Mouse (Mus musculus) embryonic facial prominence, embryonic 10.5 days (tissue): ENCODE measurements around the gene Rplp2. TPM values are rescaled to one million over a fixed set of nuclear protein-coding genes. Genes with fewer than 3 reads are reported as not detected.

ENCODE experiments used
- DNase-seq: peaks from one replicate; pipeline ENCODE4 v3.0.0-alpha.2; 2017; ENCODE audit warnings: low spot score
- H3K27ac ChIP-seq: fragments of 300-500 bp; sonication (generic); replicated peaks from 2 replicates; pipeline ENCODE4 v1.5.1; 2016; ENCODE audit warnings: mild to moderate bottlenecking
- H3K27me3 ChIP-seq: fragments of 300-500 bp; sonication (generic); replicated peaks from 2 replicates; pipeline ENCODE4 v1.6.1; 2016; ENCODE audit warnings: low read depth, mild to moderate bottlenecking; ENCODE audit not compliant: poor library complexity, severe bottlenecking
- H3K36me3 ChIP-seq: fragments of 300-500 bp; sonication (generic); replicated peaks from 2 replicates; pipeline ENCODE4 v1.6.1; 2016; ENCODE audit warnings: mild to moderate bottlenecking, moderate library complexity
- H3K4me1 ChIP-seq: fragments of 300-500 bp; sonication (generic); 2 replicates; pipeline ENCODE4 v1.6.1; 2016
- H3K4me3 ChIP-seq: fragments of 300-500 bp; sonication (generic); 2 replicates; pipeline ENCODE4 v1.5.1; 2016; ENCODE audit warnings: mild to moderate bottlenecking, moderate library complexity
- H3K9me3 ChIP-seq: fragments of 300-500 bp; sonication (generic); 2 replicates; pipeline ENCODE4 v1.6.1; 2016; ENCODE audit warnings: mild to moderate bottlenecking
- WGBS: fragments of 180-500 bp; shearing (Covaris S2); methylation state at CpG from one replicate; pipeline ENCODE4 v1.1.7; 2016; 5-methylcytosine and 5-hydroxymethylcytosine counted together
- polyA plus RNA-seq: library from polyadenylated mRNA; unstranded; fragments of >200 nt; fragmentation: Nextera tagmentation; extraction: Ambion mirVana; gene quantifications from 2 replicates; pipeline ENCODE4 v1.2.1, GENCODE M21; 2016

Gene Rplp2
- polyA plus RNA-seq, 1 experiment from 2014 or later: 1,198 TPM

- peak; percentile 93 for DNase-seq
- Histone ChIP-seq H3K4me3 (peak within 1 kb of the TSS; percentile 76), H3K27ac (peak within 1 kb of the TSS; percentile 92), H3K27me3 (peaks cover 47% of the 10 kb centered on the region), H3K4me1 (peaks cover 66% of the 10 kb centered on the region), H3K36me3 (peaks cover 34% of the 10 kb centered on the region), H3K9me3 (no peaks in the 10 kb centered on the region)
- WGBS: under 1% methylated on average over 52 of the region's 52 CpGs
Measured at GRCm38 (mm10) chr7:141467230-141468030, 20.3 kb downstream of the Rplp2 start, which contains the start of gene Cd151. TSS of gene Cd151 (plus strand) at chr7:141467392.

GRCm38 (mm10) chr7:141468164-141468521 lies 21.0 kb downstream of the Rplp2 start:
- H3K36me3 ChIP-seq: peaks cover 40% of the 10 kb centered on the region
- H3K4me1 ChIP-seq: peaks cover 63% of the 10 kb centered on the region
- peak; percentile 35 for DNase-seq
- H3K27me3 ChIP-seq: peaks cover 39% of the 10 kb centered on the region
- peak overlapping the region; percentile 92 for H3K27ac ChIP-seq
- WGBS: 19% methylated on average over 5 of the region's 5 CpGs
- H3K9me3 ChIP-seq: no peaks in the 10 kb centered on the region
- peak overlapping the region; percentile 76 for H3K4me3 ChIP-seq

- Histone ChIP-seq H3K4me1 (peaks cover 67% of the 10 kb centered on the region), H3K27me3 (peaks cover 34% of the 10 kb centered on the region), H3K9me3 (no peaks in the 10 kb centered on the region), H3K4me3 (peak overlapping the region; percentile 76), H3K27ac (peak overlapping the region; percentile 92), H3K36me3 (peaks cover 40% of the 10 kb centered on the region)
- peak; percentile 73 for DNase-seq
- WGBS: 27% methylated on average over 8 of the region's 8 CpGs
Measured at GRCm38 (mm10) chr7:141468522-141469211, 21.5 kb downstream of the Rplp2 start.

GRCm38 (mm10) chr7:141469352-141469751 lies 22.2 kb downstream of the Rplp2 start:
- Histone ChIP-seq H3K27ac (peak overlapping the region; percentile 92), H3K27me3 (peaks cover 27% of the 10 kb centered on the region), H3K4me1 (peaks cover 67% of the 10 kb centered on the region), H3K9me3 (no peaks in the 10 kb centered on the region), H3K4me3 (peak overlapping the region; percentile 76), H3K36me3 (peaks cover 40% of the 10 kb centered on the region)
- WGBS: 86% methylated on average over 6 of the region's 6 CpGs
- DNase-seq: no peak

- Histone ChIP-seq H3K4me1 (peaks cover 62% of the 10 kb centered on the region), H3K27ac (no peak overlapping the region), H3K9me3 (no peaks in the 10 kb centered on the region), H3K4me3 (peak overlapping the region; percentile 76; the same call in 1 of the 2 replicates), H3K36me3 (peaks cover 40% of the 10 kb centered on the region), H3K27me3 (peaks cover 20% of the 10 kb centered on the region)
- DNase-seq: no peak
- whole genome bisulfite sequencing: 92% methylated on average over 18 of the region's 18 CpGs
Measured at GRCm38 (mm10) chr7:141469901-141470636, 22.9 kb downstream of the Rplp2 start.

GRCm38 (mm10) chr7:141470637-141470944 lies 23.4 kb downstream of the Rplp2 start:
- no peak for DNase-seq

GRCm38 (mm10) chr7:141471236-141471635 lies 24.1 kb downstream of the Rplp2 start:
- Histone ChIP-seq H3K27ac (no peak overlapping the region), H3K36me3 (peaks cover 40% of the 10 kb centered on the region), H3K4me1 (peaks cover 61% of the 10 kb centered on the region), H3K9me3 (no peaks in the 10 kb centered on the region), H3K27me3 (peaks cover 14% of the 10 kb centered on the region), H3K4me3 (peak overlapping the region; percentile 16; the same call in 1 of the 2 replicates)
- DNase-seq: no peak
- 92% methylated on average over 1 of the region's 1 CpGs for WGBS

More at GRCm38 (mm10) chr7:141470637-141470944, 23.4 kb downstream of the Rplp2 start:
- Histone ChIP-seq H3K27ac (no peak overlapping the region), H3K4me1 (peaks cover 60% of the 10 kb centered on the region), H3K27me3 (peaks cover 15% of the 10 kb centered on the region), H3K9me3 (no peaks in the 10 kb centered on the region), H3K36me3 (peaks cover 40% of the 10 kb centered on the region), H3K4me3 (no peak overlapping the region)
- 96% methylated on average over 10 of the region's 10 CpGs for WGBS

GRCm38 (mm10) chr7:141472226-141472625 lies 25.1 kb downstream of the Rplp2 start:
- peaks cover 40% of the 10 kb centered on the region for H3K36me3 ChIP-seq
- H3K27me3 ChIP-seq: peaks cover 8% of the 10 kb centered on the region; the same call in 1 of the 2 replicates
- no peaks in the 10 kb centered on the region for H3K9me3 ChIP-seq
- peaks cover 62% of the 10 kb centered on the region for H3K4me1 ChIP-seq
- no peak overlapping the region for H3K27ac ChIP-seq
- DNase-seq: no peak
- 86% methylated on average over 6 of the region's 6 CpGs for WGBS
- H3K4me3 ChIP-seq: no peak overlapping the region

GRCm38 (mm10) chr7:141472763-141473162 lies 25.6 kb downstream of the Rplp2 start:
- Histone ChIP-seq H3K4me1 (peaks cover 63% of the 10 kb centered on the region), H3K27me3 (peaks cover 8% of the 10 kb centered on the region; the same call in 1 of the 2 replicates), H3K27ac (no peak overlapping the region), H3K36me3 (peaks cover 40% of the 10 kb centered on the region), H3K4me3 (no peak overlapping the region; the same call in 1 of the 2 replicates), H3K9me3 (no peaks in the 10 kb centered on the region)
- 89% methylated on average over 6 of the region's 6 CpGs for WGBS
- no peak for DNase-seq

- Histone ChIP-seq H3K36me3 (peaks cover 37% of the 10 kb centered on the region), H3K27ac (peak overlapping the region; percentile 98; the same call in 1 of the 2 replicates), H3K4me1 (peaks cover 55% of the 10 kb centered on the region), H3K27me3 (peaks cover 8% of the 10 kb centered on the region), H3K9me3 (no peaks in the 10 kb centered on the region), H3K4me3 (peak overlapping the region; percentile 89)
- DNase-seq: no peak
- 11% methylated on average over 5 of the region's 5 CpGs for WGBS
Measured at GRCm38 (mm10) chr7:141474160-141474559, 27.0 kb downstream of the Rplp2 start.

GRCm38 (mm10) chr7:141475011-141475804 lies 28.0 kb downstream of the Rplp2 start, which contains the start of the genes Polr2l and Tspan4:
TSS of gene Polr2l (minus strand) at chr7:141475132.
TSS of gene Tspan4 (plus strand) at chr7:141475240.
- Histone ChIP-seq H3K9me3 (no peaks in the 10 kb centered on the region), H3K4me3 (peak within 1 kb of the TSS; percentile 89), H3K36me3 (peaks cover 27% of the 10 kb centered on the region), H3K4me1 (peaks cover 46% of the 10 kb centered on the region), H3K27me3 (peaks cover 8% of the 10 kb centered on the region), H3K27ac (peak within 1 kb of the TSS; percentile 98)
- WGBS: under 1% methylated on average over 87 of the region's 87 CpGs
- peak; percentile 90 for DNase-seq
